Mouse (Mus musculus) adrenal gland, adult 8-10 months (tissue): Measurements from ENCODE around the gene Dlg4. TPM values are rescaled to one million over a fixed set of nuclear protein-coding genes. Genes with fewer than 3 reads are reported as not detected.
"Not testable (repeated sequence)": the region's sequence is repeated elsewhere in the genome, so short reads cannot be mapped to it uniquely, and the experiment has no call there.

Source experiments
- DNase-seq: peaks from one replicate; pipeline ENCODE4 v3.0.0; 2022
- total RNA-seq, 4 experiments: library from RNA; stranded (reverse); gene quantifications; 2 replicates each; pipeline ENCODE4 v1.2.4; 2022

The Dlg4 gene
- total RNA-seq, 4 experiments from 2014 or later, result 25.7 to 65.4 (median 45.9) TPM

- DNase-seq, result no peak
Observed at GRCm38 (mm10) chr11:69996161-69997061, 20.3 kb upstream of the Dlg4 start.

- peak; percentile 84 for DNase-seq
Observed at GRCm38 (mm10) chr11:69997070-69997509, 19.7 kb upstream of the Dlg4 start.

- DNase-seq, result no peak
Observed at GRCm38 (mm10) chr11:69998567-69999491, 17.9 kb upstream of the Dlg4 start.

GRCm38 (mm10) chr11:69999666-70000065 lies 17.1 kb upstream of the Dlg4 start:
- no peak for DNase-seq

GRCm38 (mm10) chr11:70000396-70000898 lies 16.3 kb upstream of the Dlg4 start, which contains the start of gene Dvl2:
TSS of gene Dvl2 (plus strand) at chr11:70000595.
- DNase-seq, result peak; percentile 92

- DNase-seq, result no peak
Observed at GRCm38 (mm10) chr11:70001159-70001558, 15.6 kb upstream of the Dlg4 start.

GRCm38 (mm10) chr11:70001865-70002264 lies 14.9 kb upstream of the Dlg4 start:
- no peak for DNase-seq

- DNase-seq, result no peak
Observed at GRCm38 (mm10) chr11:70002471-70002870, 14.3 kb upstream of the Dlg4 start.

- no peak for DNase-seq
Observed at GRCm38 (mm10) chr11:70005521-70005920, 11.2 kb upstream of the Dlg4 start.

- no peak for DNase-seq
Observed at GRCm38 (mm10) chr11:70010033-70010432, 6.7 kb upstream of the Dlg4 start.

- DNase-seq, result no peak
Observed at GRCm38 (mm10) chr11:70010548-70010947, 6.2 kb upstream of the Dlg4 start.

- no peak for DNase-seq
Observed at GRCm38 (mm10) chr11:70010961-70011360, 5.8 kb upstream of the Dlg4 start.

- DNase-seq, result no peak
Observed at GRCm38 (mm10) chr11:70012931-70013330, 3.8 kb upstream of the Dlg4 start.

GRCm38 (mm10) chr11:70013408-70013807 lies 3.3 kb upstream of the Dlg4 start:
- DNase-seq, result no peak

- no peak for DNase-seq
Observed at GRCm38 (mm10) chr11:70014051-70014450, 2.7 kb upstream of the Dlg4 start.

- peak; percentile 90 for DNase-seq
Observed at GRCm38 (mm10) chr11:70014880-70015558, 1.7 kb upstream of the Dlg4 start, which contains the start of gene Acadvl. TSS of gene Acadvl (minus strand) at chr11:70015411.

GRCm38 (mm10) chr11:70015677-70016076 lies 1.1 kb upstream of the Dlg4 start:
- DNase-seq, result no peak

GRCm38 (mm10) chr11:70016177-70016576 lies 565 bp upstream of the Dlg4 start:
- DNase-seq, result not testable (repeated sequence)

GRCm38 (mm10) chr11:70017199-70017767 lies 541 bp downstream of the Dlg4 start:
- DNase-seq, result no peak

GRCm38 (mm10) chr11:70018131-70018990 lies 1.6 kb downstream of the Dlg4 start:
- no peak for DNase-seq
